Mouse (Mus musculus) lung, postnatal 0 days (tissue): ENCODE measurements around the gene Ldlrad2.

Experiments
- CTCF ChIP-seq: IDR thresholded peaks from 2 replicates; pipeline ENCODE4 v1.5.1; 2016; ENCODE audit warnings: antibody characterized with exemption, mild to moderate bottlenecking
- EP300 ChIP-seq: IDR thresholded peaks from 2 replicates; pipeline ENCODE4 v1.6.1; 2016; ENCODE audit warnings: antibody characterized with exemption, mild to moderate bottlenecking, control low read depth

GRCm38 (mm10) chr4:137578181-137578845, 3.9 kb upstream of the Ldlrad2 start:
- no peak for TF ChIP-seq EP300
- TF ChIP-seq CTCF = peak; percentile 84
